Mouse (Mus musculus) fibroblast of lung, adult 2 months (primary cell): Measurements from ENCODE around the gene Bloc1s4.

Experiments
- DNase-seq: peaks from one replicate; pipeline ENCODE4 v3.0.0-alpha.2; 2011; ENCODE audit warnings: low read depth

The Bloc1s4 gene

DNA sequence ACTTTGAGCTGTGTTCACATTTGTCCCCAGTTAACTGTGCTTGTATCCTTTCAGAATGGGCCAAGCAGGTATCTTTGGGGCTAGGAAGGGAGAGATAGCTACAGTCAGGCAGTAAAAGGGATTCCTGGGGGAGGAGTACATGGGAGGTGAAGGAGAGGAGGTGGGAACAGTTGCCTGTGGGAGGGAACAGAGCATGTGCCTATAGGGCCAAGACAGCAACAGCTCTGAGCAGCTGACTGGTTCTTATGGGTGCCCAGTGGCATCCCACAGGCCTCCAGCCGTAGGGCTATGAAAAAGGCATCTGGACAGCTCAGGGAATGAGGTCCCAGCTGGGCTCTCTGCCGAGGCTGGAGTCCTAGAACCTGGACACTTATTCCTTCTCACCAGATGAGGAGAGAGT is 31.6 kb downstream of the Bloc1s4 start:
- no peak for DNase-seq

DNA sequence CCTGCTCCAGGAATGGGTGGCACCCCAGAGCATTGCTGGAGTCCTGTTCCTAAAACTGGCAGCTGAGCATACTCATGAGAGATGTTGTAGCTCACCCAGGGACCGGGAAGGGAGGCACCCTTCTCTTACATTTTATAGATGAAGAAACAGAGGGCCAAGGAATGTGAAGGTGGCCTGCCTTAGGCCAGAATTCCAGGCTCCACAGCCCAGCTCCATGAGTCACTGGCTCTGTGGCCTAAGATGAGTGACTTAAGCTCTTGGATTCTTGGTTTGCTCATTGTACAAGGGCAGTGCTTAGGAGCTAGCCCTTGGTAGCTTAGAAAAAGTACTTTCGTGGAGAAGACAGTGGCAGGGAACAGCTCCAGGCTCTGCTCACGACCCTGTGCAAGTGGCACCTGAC is 33.6 kb downstream of the Bloc1s4 start:
- peak; percentile 75 for DNase-seq

DNA sequence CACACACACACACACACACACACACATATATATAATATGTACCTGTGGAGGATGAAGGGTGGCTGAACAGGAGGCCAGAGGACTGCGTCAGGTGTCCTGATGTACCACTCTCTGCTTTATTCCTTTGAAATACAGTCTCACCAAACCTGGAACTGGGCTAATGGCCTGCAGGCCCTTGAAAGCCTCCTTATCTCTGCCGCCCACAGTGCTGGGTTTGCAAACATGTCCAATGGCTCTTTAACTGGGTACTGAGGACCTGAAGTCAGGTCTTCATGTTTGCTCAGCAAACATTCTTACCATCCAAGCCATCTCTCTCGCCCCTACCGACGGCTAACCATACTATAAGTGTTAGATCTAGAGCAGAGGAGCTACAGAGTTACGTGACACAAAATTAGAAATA is 34.8 kb downstream of the Bloc1s4 start:
- DNase-seq = no peak

DNA sequence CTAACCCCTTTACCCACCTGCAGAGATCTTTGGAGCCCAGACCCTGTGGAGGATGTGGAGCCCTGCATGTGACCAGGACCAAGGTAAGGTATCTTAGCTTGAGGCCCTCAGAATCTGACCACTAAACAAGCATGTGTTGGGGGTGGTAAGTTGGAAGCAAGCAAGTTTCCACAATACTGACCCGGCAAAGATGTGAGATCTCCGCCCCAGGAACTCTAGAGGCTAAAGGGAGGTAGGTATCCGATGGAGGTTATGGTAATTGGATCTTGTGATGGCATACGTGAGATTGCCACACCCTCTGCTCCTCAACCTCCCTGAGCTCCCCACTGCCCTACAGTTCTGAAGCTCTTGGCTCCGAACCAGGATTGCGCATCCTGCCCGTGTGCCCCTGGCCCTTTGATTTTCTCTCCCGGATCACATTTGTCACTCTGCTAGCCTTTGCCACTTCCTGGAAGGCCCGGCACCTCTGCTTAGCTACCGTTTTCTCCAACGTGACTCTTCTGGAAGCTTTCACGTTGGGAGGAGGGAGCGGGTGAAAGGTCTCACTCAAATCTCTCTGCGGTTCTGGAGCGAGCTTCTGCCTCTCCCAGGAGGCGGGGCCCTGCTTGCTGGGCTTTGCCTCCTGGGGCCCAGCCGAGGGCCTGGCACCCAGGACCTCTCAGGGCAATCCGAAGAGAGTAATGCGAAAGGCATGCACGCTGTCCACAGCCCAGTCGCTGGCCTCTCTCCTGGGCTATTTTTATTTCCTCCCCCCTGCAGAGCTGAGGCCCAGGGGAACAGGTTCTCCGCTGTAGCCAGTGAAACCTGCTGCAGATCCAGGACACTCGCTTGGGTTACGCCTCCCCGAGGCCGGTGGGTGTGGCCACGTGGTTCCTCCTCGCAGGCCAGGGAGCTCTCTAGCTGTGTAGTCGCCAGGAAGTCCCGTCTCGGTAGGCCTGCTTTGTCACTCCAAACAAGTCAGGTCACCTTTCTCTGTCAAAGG is 35.6 kb downstream of the Bloc1s4 start:
- peak; percentile 93 for DNase-seq

DNA sequence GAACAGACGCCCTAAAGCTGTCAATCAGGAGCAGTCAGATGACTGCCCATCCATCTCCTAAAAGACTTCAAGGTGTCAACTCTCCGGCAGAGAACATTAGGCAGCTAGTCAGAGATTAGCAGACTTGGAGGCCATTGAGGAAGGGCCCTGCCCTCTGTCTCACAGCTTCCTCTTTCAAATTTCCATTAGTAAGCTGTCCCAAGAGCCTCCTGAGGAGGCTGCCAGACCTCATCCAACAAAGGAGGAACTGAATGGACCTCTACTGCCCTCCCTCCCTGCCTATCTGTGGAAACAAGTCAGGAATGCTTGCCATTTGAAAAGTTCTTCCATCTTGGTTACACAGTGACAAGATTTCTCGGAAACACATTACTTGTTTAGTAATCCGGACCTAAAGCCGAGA is 36.6 kb downstream of the Bloc1s4 start:
- DNase-seq = no peak

DNA sequence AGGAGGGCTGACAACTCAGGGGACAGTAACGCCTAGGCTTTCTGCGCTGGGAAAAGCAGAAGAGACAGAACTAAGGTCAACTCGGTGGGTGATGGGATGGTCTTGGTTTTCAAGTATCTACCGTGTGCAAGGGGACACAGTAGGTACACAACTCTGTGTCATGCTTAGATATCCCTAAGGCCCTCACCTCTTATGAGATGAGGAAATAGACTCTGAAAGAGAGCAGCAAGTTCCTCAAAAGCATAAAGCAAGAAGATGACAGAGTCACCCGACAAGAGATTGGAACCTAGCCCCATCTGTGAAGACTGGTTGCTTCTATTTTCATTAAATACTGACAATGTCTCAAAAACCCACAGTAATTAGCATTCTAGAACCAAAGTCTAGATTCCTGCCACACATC is 42.7 kb downstream of the Bloc1s4 start:
- no peak for DNase-seq

DNA sequence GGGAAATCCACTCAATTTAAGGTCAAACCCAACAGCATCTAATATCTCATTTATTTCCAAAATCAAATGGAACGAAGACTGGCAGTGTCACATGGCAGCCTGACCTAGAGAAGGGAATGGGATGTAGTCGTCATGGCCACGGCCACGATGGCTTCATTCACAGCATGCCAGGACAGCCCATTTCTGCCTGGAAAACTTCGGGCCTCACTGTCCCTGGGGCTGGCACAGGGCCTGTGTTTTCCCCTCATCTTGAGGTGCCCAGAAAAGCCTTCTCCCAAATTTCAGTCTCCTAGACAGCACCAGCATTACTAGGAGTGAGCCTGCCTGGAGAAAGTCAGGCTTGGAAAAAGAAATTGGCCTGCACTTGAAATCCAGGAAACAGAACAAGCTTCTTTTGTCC is 43.1 kb downstream of the Bloc1s4 start:
- DNase-seq = no peak

DNA sequence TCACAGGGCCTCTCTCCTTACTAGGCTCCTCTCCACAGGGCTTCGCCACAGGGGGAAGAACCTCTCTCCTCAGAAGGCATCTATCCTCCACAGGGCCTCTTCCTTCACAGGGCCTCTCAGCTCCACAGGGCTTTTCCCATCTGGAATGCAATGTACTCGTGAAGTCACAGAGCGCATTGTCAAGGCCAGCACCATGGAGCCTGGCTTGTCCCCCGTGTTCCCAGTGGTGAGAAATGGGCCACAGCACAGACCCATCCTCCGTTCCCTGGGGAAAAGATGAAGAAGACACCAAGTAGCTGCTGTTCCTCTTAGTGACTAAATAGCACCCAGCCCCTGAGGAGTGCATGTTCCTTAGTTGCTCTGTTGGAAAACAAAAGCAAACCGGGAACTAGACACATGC is 43.8 kb downstream of the Bloc1s4 start:
- DNase-seq = no peak

DNA sequence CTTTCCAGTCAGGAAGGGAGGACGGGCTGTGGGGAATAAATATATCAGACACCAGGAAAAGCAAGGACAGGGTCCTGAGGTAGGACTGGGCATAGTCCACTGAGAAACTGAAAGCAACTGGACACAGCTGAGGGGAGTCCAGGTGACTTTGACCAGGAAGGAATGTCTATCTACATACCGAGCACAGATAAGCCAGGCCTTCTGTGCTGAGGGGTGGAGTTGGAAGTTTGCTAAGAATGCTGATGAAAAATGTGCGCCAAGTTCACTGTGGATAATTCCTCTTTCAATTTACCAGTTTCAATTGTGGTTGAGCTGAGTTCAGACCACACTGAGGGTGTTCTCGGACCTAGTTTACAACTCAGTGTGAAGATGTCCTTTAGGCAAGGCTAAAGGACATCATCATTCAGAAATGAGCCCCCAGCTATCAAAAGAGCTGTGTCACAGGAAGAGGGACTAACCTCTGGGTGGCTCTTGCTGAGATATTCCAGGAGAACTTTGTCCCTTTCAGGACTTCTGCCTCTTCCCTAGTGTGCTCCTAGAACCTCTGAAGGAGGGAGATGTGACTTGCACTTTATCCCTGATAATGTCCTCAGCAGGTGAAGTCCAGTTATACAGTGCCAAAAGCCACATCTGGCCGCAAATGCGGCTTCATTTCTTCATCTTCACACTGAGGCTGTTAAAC is 47.4 kb downstream of the Bloc1s4 start:
- DNase-seq = no peak

DNA sequence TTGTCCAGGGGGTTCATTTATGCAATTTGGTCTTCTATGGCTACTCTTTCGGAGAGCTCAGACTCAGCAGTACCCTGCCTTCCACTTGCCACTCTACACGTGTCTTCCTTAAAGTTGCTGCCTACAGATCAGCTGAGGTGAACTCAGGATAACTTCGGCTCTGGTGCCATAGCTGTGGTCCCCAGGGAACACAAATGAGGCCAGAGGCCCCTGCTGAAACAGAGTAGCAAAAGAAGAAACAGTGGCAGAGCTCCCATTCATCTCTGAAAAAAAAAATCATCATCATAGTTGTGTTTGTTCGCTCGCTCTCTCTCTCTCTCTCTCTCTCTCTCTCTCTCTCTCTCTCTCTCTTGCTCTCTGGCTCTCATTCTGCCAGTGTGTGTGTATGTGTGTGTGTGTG is 49.8 kb downstream of the Bloc1s4 start:
- no peak for DNase-seq

DNA sequence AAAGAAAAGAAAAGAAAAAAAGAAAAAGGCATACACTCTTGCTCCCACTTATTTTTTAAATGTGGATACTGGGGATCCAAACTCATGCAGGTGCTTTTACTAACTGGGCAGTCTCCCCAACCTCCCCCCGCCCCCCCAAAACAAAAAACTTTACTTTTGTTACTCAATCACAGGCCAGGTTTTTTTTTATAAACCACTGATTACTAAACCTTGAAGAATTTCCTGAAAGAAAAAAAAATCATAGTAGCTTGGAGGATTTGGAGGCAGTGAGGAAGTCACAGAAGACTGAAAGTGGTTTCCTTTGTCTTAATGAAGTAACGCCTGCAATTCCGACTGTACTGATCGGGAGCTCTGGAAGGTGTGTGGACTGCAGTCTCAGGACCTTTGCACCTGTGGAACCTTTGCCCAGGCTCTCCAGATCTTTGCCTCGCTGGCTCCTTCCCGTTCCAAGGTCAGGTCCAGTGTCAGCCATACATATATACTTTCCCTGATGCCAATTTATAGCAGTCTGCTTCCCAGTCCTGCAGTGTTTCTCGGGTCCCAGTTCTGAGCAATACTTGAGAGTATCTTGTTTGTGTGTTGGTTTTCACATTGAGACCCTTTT is 50.3 kb downstream of the Bloc1s4 start:
- no peak for DNase-seq
